Mouse (Mus musculus) midbrain, postnatal 0 days (tissue): Measurements from ENCODE around the gene Nr5a1. TPM values are rescaled to one million over a fixed set of nuclear protein-coding genes. Genes with fewer than 3 reads are reported as not detected.

Experiments
- ATAC-seq: fragments of 200-750 bp; cut with Nextera tagmentation; 2 replicates; pipeline ENCODE4 v1.8.0; 2017; ENCODE audit warnings: moderate number of reproducible peaks, mild to moderate bottlenecking, moderate TSS enrichment, moderate library complexity; ENCODE audit not compliant: low FRiP score
- DNase-seq: peaks from one replicate; pipeline ENCODE4 v3.0.0-alpha.2; 2015; ENCODE audit warnings: low spot score
- H3K27ac ChIP-seq: fragments of 300-500 bp; sonication (generic); 2 replicates; pipeline ENCODE4 v1.5.1; 2014; ENCODE audit warnings: low read depth, mild to moderate bottlenecking, low read length, mixed read lengths
- H3K27me3 ChIP-seq: fragments of 300-500 bp; sonication (generic); 2 replicates; pipeline ENCODE4 v1.6.1; 2014; ENCODE audit warnings: low read length, control low read depth, mixed read lengths; ENCODE audit not compliant: insufficient read depth
- H3K36me3 ChIP-seq: fragments of 300-500 bp; sonication (generic); 2 replicates; pipeline ENCODE4 v1.6.1; 2014; ENCODE audit warnings: low read length, control low read depth, mixed read lengths; ENCODE audit not compliant: insufficient read depth
- H3K4me1 ChIP-seq: fragments of 300-500 bp; sonication (generic); 2 replicates; pipeline ENCODE4 v1.6.1; 2014; ENCODE audit warnings: mild to moderate bottlenecking, control low read depth, antibody characterized with exemption, low read length, mixed read lengths; ENCODE audit not compliant: insufficient read depth
- H3K4me2 ChIP-seq: fragments of 300-500 bp; sonication (generic); 2 replicates; pipeline ENCODE4 v1.6.1; 2014; ENCODE audit warnings: low read depth, mild to moderate bottlenecking, low read length, mixed read lengths; ENCODE audit not compliant: poor library complexity, severe bottlenecking
- H3K4me3 ChIP-seq: fragments of 300-500 bp; sonication (generic); 2 replicates; pipeline ENCODE4 v1.5.1; 2014; ENCODE audit warnings: low read depth, mild to moderate bottlenecking, low read length, moderate library complexity
- H3K9ac ChIP-seq: fragments of 300-500 bp; sonication (generic); replicated peaks from 2 replicates; pipeline ENCODE4 v1.6.1; 2014; ENCODE audit warnings: mild to moderate bottlenecking, low read length, moderate library complexity, mixed read lengths; ENCODE audit not compliant: poor library complexity, severe bottlenecking
- H3K9me3 ChIP-seq: fragments of 300-500 bp; sonication (generic); 2 replicates; pipeline ENCODE4 v1.6.1; 2016; ENCODE audit warnings: low read length, control low read depth
- CTCF ChIP-seq: IDR thresholded peaks from 2 replicates; pipeline ENCODE4 v1.5.1; 2016; ENCODE audit warnings: antibody characterized with exemption, mild to moderate bottlenecking
- WGBS: fragments of 180-500 bp; shearing (Covaris S2); extraction: QIAGEN DNeasy Blood & Tissue Kit; methylation state at CpG from one replicate; pipeline ENCODE4 v1.1.7; 2014; 5-methylcytosine and 5-hydroxymethylcytosine counted together
- polyA plus RNA-seq: library from polyadenylated mRNA; unstranded; fragments of >200 nt; fragmentation: Nextera tagmentation; extraction: Ambion mirVana; gene quantifications from 2 replicates; pipeline ENCODE4 v1.2.1, GENCODE M21; 2015
- total RNA-seq: library from RNA; depleted of rRNA; stranded (reverse); fragments of >200 nt; gene quantifications from 2 replicates; pipeline ENCODE4 v1.2.3, GENCODE M21; 2014

The Nr5a1 gene
- total and polyA plus RNA-seq, 2 experiments from 2014 or later = 0.11 to 2.1 TPM

DNA sequence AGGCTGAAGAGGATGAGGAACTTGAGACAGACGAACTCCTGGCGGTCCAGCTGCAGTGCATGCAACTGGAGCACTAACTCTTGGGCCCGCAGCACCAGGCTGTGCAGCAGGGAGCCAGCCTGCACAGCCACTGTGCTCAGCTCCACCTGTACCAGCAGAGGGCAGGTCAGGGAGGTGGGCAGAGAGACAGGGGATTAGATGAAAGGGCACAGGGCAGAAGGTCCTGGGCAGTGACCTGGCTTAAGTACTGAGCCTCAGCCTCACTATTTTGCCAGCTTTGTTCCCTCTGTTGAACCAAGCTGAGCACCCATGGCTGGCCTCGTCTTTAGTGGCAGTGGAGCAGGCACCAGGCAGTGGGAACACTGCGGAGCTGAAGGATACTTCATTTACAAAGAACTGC, 14.2 kb downstream of the Nr5a1 start:
- H3K4me3 ChIP-seq = no peak overlapping the region
- H3K4me2 ChIP-seq = no peak overlapping the region
- H3K27ac ChIP-seq = no peak overlapping the region
- no peaks in the 10 kb centered on the region for H3K36me3 ChIP-seq
- H3K9me3 ChIP-seq = no peaks in the 10 kb centered on the region
- peaks cover 14% of the 10 kb centered on the region for H3K27me3 ChIP-seq
- no peak for ATAC-seq
- 72% methylated on average over 5 of the region's 5 CpGs for WGBS
- no peaks in the 10 kb centered on the region for H3K4me1 ChIP-seq
- no peak for DNase-seq
- no peak for TF ChIP-seq CTCF
- no peak overlapping the region for H3K9ac ChIP-seq

DNA sequence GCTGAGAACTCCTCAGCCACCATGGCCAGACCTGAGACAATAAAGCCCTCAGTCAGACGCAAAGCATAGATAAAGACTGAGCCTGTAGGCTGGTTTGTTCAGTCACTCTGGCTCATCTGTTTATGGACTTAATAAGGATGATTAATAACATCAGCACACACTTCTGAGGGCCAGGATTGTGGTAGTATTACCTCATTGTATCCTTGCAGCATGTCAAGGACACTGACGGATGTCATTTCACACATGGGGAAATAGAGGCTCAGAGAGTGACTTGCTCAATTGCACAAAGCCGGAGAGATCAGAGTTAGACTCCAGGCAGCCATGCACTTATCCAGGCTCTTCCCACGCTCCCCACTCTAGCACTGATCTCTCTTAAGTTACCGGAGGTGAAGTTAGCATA, 15.7 kb downstream of the Nr5a1 start:
- no peak for ATAC-seq
- Histone ChIP-seq H3K9ac (no peak overlapping the region), H3K9me3 (no peaks in the 10 kb centered on the region), H3K36me3 (no peaks in the 10 kb centered on the region), H3K4me1 (no peaks in the 10 kb centered on the region), H3K4me2 (no peak overlapping the region), H3K4me3 (no peak overlapping the region), H3K27ac (no peak overlapping the region), H3K27me3 (peaks cover 14% of the 10 kb centered on the region)
- no peak for TF ChIP-seq CTCF
- DNase-seq = no peak
- 91% methylated on average over 5 of the region's 5 CpGs for WGBS

DNA sequence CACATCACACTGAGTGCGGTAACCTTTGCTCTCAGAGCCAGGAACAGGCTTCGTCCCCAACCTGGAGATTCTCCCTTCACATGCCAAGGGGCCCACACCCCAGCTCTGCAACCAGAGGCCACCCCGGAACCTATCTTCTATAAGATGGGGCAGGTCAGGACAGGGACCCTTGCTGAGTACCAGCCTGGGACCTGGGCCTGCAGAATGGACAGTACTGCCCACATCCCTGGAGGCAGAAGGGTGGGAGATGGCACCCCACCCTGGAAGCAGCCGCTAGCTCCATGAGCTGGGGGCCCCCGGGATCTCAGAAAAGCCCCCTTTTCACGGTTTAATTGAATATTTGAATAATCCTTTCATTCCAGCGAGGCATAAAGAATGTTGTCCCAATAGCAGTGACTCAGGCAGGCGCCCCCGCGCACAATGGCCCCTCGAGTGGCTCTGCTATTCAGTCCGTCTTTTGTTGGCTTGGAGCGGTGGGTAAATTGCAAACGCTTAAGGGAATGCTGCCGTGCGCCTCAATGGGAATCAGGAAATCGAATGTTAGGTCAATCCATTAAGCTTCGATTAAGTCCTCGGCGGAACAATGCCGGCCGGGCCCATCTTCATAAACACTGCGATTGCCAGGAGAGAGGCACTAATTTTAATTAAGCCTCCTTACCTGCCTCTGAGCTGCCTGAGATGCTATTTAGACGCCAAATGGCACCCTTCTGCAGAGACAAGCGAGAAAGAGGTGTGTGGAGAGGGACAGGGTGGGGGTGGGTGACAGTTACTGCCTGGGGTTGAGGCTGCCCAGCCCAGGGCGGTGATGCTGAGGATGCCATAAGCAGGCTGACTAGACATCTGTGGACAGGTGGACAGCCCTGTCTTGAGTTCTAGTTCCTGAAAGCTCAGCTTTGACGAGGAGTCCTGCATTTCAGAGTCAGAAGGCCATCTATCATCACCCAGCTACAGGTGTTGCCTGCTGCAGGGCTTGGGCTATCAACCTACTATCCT, 16.9 kb downstream of the Nr5a1 start:
- H3K27me3 ChIP-seq = peaks cover 14% of the 10 kb centered on the region
- no peaks in the 10 kb centered on the region for H3K4me1 ChIP-seq
- no peak overlapping the region for H3K4me3 ChIP-seq
- H3K4me2 ChIP-seq = no peak overlapping the region
- H3K27ac ChIP-seq = no peak overlapping the region
- no peak overlapping the region for H3K9ac ChIP-seq
- H3K9me3 ChIP-seq = no peaks in the 10 kb centered on the region
- DNase-seq (peak; percentile 9), ATAC-seq (no peak)
- no peaks in the 10 kb centered on the region for H3K36me3 ChIP-seq
- TF ChIP-seq CTCF = no peak
- 23% methylated on average over 27 of the region's 27 CpGs for WGBS

DNA sequence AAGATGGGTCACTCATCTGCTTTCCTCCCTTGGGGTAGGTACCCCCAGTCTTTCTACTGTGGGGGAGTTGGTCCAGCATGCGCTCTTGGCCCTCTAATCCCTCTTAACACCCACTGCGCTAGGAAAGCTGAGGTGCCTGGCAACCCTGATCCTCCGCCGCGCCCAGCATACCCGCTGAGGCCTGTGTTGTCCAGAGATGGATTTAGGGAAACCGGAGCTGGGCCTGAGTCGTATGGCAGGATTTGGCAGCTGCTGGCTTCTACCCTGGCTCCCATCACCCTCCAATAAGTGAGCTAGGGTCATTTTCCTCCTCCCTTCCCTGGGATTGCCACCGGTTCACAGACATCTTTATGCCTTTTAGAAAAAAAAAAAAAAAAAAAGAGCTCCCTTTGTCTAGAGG, 18.6 kb downstream of the Nr5a1 start:
- no peaks in the 10 kb centered on the region for H3K36me3 ChIP-seq
- H3K9me3 ChIP-seq = no peaks in the 10 kb centered on the region
- ATAC-seq = no peak
- peaks cover 7% of the 10 kb centered on the region; the same call in 1 of the 2 replicates for H3K27me3 ChIP-seq
- no peak overlapping the region for H3K27ac ChIP-seq
- no peak for TF ChIP-seq CTCF
- no peak overlapping the region for H3K4me3 ChIP-seq
- 36% methylated on average over 9 of the region's 9 CpGs for WGBS
- no peak for DNase-seq
- H3K4me2 ChIP-seq = no peak overlapping the region
- no peak overlapping the region for H3K9ac ChIP-seq
- H3K4me1 ChIP-seq = no peaks in the 10 kb centered on the region

DNA sequence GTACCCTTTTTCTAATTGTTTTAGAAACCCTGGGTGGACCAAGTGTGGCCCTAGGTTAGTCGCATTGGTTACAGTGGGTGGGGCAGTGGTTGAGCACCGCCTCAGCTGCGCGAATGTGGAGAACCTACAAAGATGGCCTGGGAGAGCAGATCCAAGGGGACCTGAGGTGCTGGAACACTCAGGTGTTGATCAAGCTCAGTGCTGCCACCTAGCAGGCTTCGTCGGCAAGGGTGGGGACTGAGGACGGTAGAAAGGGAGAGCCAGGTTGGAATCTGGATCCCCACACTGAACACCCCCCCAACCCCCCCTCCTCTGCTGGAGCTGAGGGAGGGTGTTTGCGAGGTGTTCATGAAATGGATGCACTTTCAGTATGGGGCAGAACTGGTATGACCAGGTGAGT, 22.8 kb downstream of the Nr5a1 start:
- TF ChIP-seq CTCF = peak; percentile 66
- Histone ChIP-seq H3K27me3 (0 out of 2 replicates have a peak, but pooled peaks cover 6% of the 10 kb centered on the region), H3K36me3 (no peaks in the 10 kb centered on the region), H3K9me3 (no peaks in the 10 kb centered on the region), H3K27ac (no peak overlapping the region), H3K4me3 (no peak overlapping the region), H3K9ac (no peak overlapping the region), H3K4me1 (peaks cover 4% of the 10 kb centered on the region; the same call in 1 of the 2 replicates), H3K4me2 (no peak overlapping the region)
- peak; percentile 34 for DNase-seq
- ATAC-seq = no peak
- 33% methylated on average over 8 of the region's 8 CpGs for WGBS

DNA sequence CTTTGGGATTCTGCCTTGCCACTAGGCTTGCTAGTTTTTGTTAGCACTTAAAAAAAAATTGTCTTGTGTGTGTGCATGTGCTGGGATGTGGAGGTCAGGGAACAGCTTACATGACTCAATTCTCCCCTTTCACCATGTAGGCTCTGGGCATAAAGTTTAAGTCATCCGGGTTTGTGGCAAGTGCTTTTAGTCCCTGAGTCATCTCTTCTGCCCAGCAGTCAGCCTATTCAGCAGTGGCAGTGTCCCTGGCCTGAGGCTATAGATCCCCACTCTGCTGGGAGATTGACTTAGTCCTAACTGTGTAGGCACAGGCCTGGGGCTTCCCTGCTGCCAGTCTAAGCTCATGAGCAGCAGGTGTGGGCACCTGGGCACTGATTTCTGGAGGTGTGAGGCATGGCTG, 24.5 kb downstream of the Nr5a1 start:
- Histone ChIP-seq H3K27ac (no peak overlapping the region), H3K36me3 (no peaks in the 10 kb centered on the region), H3K9me3 (no peaks in the 10 kb centered on the region), H3K4me1 (peaks cover 4% of the 10 kb centered on the region; the same call in 1 of the 2 replicates), H3K9ac (no peak overlapping the region), H3K27me3 (0 out of 2 replicates have a peak, but pooled peaks cover 6% of the 10 kb centered on the region), H3K4me3 (no peak overlapping the region), H3K4me2 (no peak overlapping the region)
- ATAC-seq (no peak), DNase-seq (no peak)
- TF ChIP-seq CTCF = no peak
- 35% methylated on average over 1 of the region's 1 CpGs for WGBS
